Comparison of ENCODE assay signal across 22 mouse cellular contexts in genomic region chr7:136180996-136181395, GRCm38 (mm10).
DNase-seq lines count a peak whose midpoint lies in the region; ATAC-seq and TF ChIP-seq lines count a peak whose summit lies in the region.
"Had no signal": no experiment of that assay in that cellular context is flagged by ENCODE, and none has a peak within 500 bp of the region (broad histone marks: within the 10 kb centered on the region; RNA-seq: fewer than 3 reads in every experiment).

No protein-coding gene starts in this region.

- no peak for TF ChIP-seq CTCF in kidney, postnatal 0 days (IDR thresholded peaks at IDR 0.05; ENCODE audit: low read depth)
- TF ChIP-seq CTCF in heart, adult 2 months (IDR thresholded peaks at IDR 0.05): no peak

- no peak for TF ChIP-seq EP300 in heart, adult 2 months (IDR thresholded peaks at IDR 0.05; ENCODE audit: insufficient read depth, low read depth, low read length)

- ATAC-seq in kidney, postnatal 0 days (replicated peaks; ENCODE audit: low FRiP score, low read depth): no peak
- no peak for ATAC-seq in kidney, embryonic 15.5 days (replicated peaks; ENCODE audit: low FRiP score)
- ATAC-seq in embryonic facial prominence, embryonic 11.5 days (replicated peaks; ENCODE audit: insufficient number of reproducible peaks, low FRiP score, low TSS enrichment, low read depth): no peak
- no peak for ATAC-seq in hindbrain, embryonic 15.5 days (ENCODE audit: low FRiP score, low read depth)
- ATAC-seq in neural tube, embryonic 15.5 days (ENCODE audit: low FRiP score): no peak
- ATAC-seq: intestine, embryonic 15.5 days; liver, embryonic 12.5 days had no signal

- no peaks in the 10 kb centered on the region for H3K9me3 ChIP-seq in kidney, postnatal 0 days (replicated peaks; ENCODE audit: low read length)
- H3K9me3 ChIP-seq in kidney, embryonic 15.5 days (replicated peaks): peaks cover 6% of the 10 kb centered on the region; the same call in 1 of the 2 replicates
- no peaks in the 10 kb centered on the region for H3K9me3 ChIP-seq in embryonic facial prominence, embryonic 11.5 days (replicated peaks; ENCODE audit: control insufficient read depth, low read length)
- no peaks in the 10 kb centered on the region for H3K9me3 ChIP-seq in hindbrain, embryonic 15.5 days
- H3K9me3 ChIP-seq in neural tube, embryonic 15.5 days (replicated peaks): no peaks in the 10 kb centered on the region
- H3K9me3 ChIP-seq: embryonic facial prominence, embryonic 15.5 days; intestine, embryonic 15.5 days; stomach, embryonic 15.5 days had no signal

- intact Hi-C loops in heart, adult 2 months (cut with DNase I): no loop called here
- intact Hi-C loops in heart, postnatal 25 days (cut with DNase I): loop anchor here (5.0 kb wide), 1 partner anchor 46 kb away; no protein-coding TSS in a partner anchor

- H3K9ac ChIP-seq in kidney, postnatal 0 days (ENCODE audit: low read depth, low read length): no peak overlapping the region
- no peak overlapping the region for H3K9ac ChIP-seq in kidney, embryonic 15.5 days
- H3K9ac ChIP-seq in embryonic facial prominence, embryonic 11.5 days (replicated peaks; ENCODE audit: low read length): no peak overlapping the region
- no peak overlapping the region for H3K9ac ChIP-seq in hindbrain, embryonic 15.5 days
- no peak overlapping the region for H3K9ac ChIP-seq in neural tube, embryonic 15.5 days (replicated peaks)
- H3K9ac ChIP-seq in heart, adult 2 months (ENCODE audit: low read depth, low read length): no peak overlapping the region
- H3K9ac ChIP-seq: embryonic facial prominence, embryonic 15.5 days; heart, embryonic 13.5 days; intestine, embryonic 15.5 days; limb, embryonic 12.5 days; liver, embryonic 12.5 days; stomach, embryonic 15.5 days had no signal

- WGBS in kidney, postnatal 0 days: 72% methylated on average over 6 of the region's 6 CpGs
- whole genome bisulfite sequencing in kidney, embryonic 15.5 days: 62% methylated on average over 6 of the region's 6 CpGs
- WGBS in embryonic facial prominence, embryonic 11.5 days: 49% methylated on average over 6 of the region's 6 CpGs
- 35% methylated on average over 6 of the region's 6 CpGs for WGBS in hindbrain, embryonic 15.5 days
- 55% methylated on average over 6 of the region's 6 CpGs for WGBS in neural tube, embryonic 15.5 days
- 67% methylated on average over 6 of the region's 6 CpGs for WGBS in heart, adult 2 months

- H3K4me2 ChIP-seq in kidney, postnatal 0 days (ENCODE audit: low read length): peak overlapping the region; percentile 5; the same call in 1 of the 2 replicates
- H3K4me2 ChIP-seq in kidney, embryonic 15.5 days: no peak overlapping the region
- H3K4me2 ChIP-seq in embryonic facial prominence, embryonic 11.5 days (ENCODE audit: low read depth, low read length): no peak overlapping the region
- peak overlapping the region; percentile 29; the same call in 1 of the 2 replicates for H3K4me2 ChIP-seq in hindbrain, embryonic 15.5 days
- no peak overlapping the region for H3K4me2 ChIP-seq in neural tube, embryonic 15.5 days
- H3K4me2 ChIP-seq: embryonic facial prominence, embryonic 15.5 days; heart, embryonic 13.5 days; intestine, embryonic 15.5 days; limb, embryonic 12.5 days; liver, embryonic 12.5 days; stomach, embryonic 15.5 days had no signal

- H3K4me1 ChIP-seq in kidney, postnatal 0 days (replicated peaks; ENCODE audit: insufficient read depth, low read length): no peaks in the 10 kb centered on the region; the same call in 1 of the 2 replicates
- peaks cover 12% of the 10 kb centered on the region for H3K4me1 ChIP-seq in kidney, embryonic 15.5 days
- H3K4me1 ChIP-seq in embryonic facial prominence, embryonic 11.5 days (ENCODE audit: control insufficient read depth, insufficient read depth, low read length): no peaks in the 10 kb centered on the region
- H3K4me1 ChIP-seq in hindbrain, embryonic 15.5 days (replicated peaks): peaks cover 11% of the 10 kb centered on the region; the same call in 1 of the 2 replicates
- H3K4me1 ChIP-seq in neural tube, embryonic 15.5 days: peaks cover 10% of the 10 kb centered on the region; the same call in 1 of the 2 replicates
- peaks cover 5% of the 10 kb centered on the region for H3K4me1 ChIP-seq in heart, adult 2 months (ENCODE audit: control insufficient read depth, insufficient read depth, low read length)
- H3K4me1 ChIP-seq: intestine, embryonic 15.5 days; limb, embryonic 12.5 days; liver, embryonic 12.5 days; stomach, embryonic 15.5 days had no signal

- no peaks in the 10 kb centered on the region for H3K27me3 ChIP-seq in kidney, postnatal 0 days (ENCODE audit: insufficient read depth, low read length)
- H3K27me3 ChIP-seq in kidney, embryonic 15.5 days: no peaks in the 10 kb centered on the region
- no peaks in the 10 kb centered on the region for H3K27me3 ChIP-seq in embryonic facial prominence, embryonic 11.5 days (ENCODE audit: control insufficient read depth, insufficient read depth, low read length)
- H3K27me3 ChIP-seq in hindbrain, embryonic 15.5 days: no peaks in the 10 kb centered on the region
- H3K27me3 ChIP-seq in neural tube, embryonic 15.5 days (replicated peaks): no peaks in the 10 kb centered on the region
- no peaks in the 10 kb centered on the region for H3K27me3 ChIP-seq in heart, adult 2 months (ENCODE audit: control insufficient read depth, insufficient read depth, low read length)
- H3K27me3 ChIP-seq: embryonic facial prominence, embryonic 15.5 days; intestine, embryonic 15.5 days; liver, embryonic 12.5 days; stomach, embryonic 15.5 days had no signal

- H3K79me2 ChIP-seq in heart, adult 2 months (replicated peaks; ENCODE audit: control insufficient read depth, insufficient read depth, low read length): no peaks in the 10 kb centered on the region

- H3K4me3 ChIP-seq in kidney, postnatal 0 days (replicated peaks; ENCODE audit: low read depth, low read length): no peak overlapping the region
- no peak overlapping the region for H3K4me3 ChIP-seq in kidney, embryonic 15.5 days (replicated peaks)
- no peak overlapping the region for H3K4me3 ChIP-seq in embryonic facial prominence, embryonic 11.5 days (ENCODE audit: low read depth, low read length)
- no peak overlapping the region for H3K4me3 ChIP-seq in hindbrain, embryonic 15.5 days
- no peak overlapping the region for H3K4me3 ChIP-seq in neural tube, embryonic 15.5 days (replicated peaks)
- H3K4me3 ChIP-seq in heart, adult 2 months: no peak overlapping the region
- H3K4me3 ChIP-seq: embryonic facial prominence, embryonic 15.5 days; heart, embryonic 13.5 days; intestine, embryonic 15.5 days; limb, embryonic 12.5 days; liver, embryonic 12.5 days; stomach, embryonic 15.5 days had no signal

- no peaks in the 10 kb centered on the region for H3K36me3 ChIP-seq in kidney, postnatal 0 days (ENCODE audit: insufficient read depth, low read length)
- H3K36me3 ChIP-seq in kidney, embryonic 15.5 days: no peaks in the 10 kb centered on the region
- H3K36me3 ChIP-seq in embryonic facial prominence, embryonic 11.5 days (replicated peaks; ENCODE audit: control insufficient read depth, insufficient read depth, low read depth, low read length): no peaks in the 10 kb centered on the region
- no peaks in the 10 kb centered on the region for H3K36me3 ChIP-seq in hindbrain, embryonic 15.5 days
- H3K36me3 ChIP-seq in neural tube, embryonic 15.5 days: no peaks in the 10 kb centered on the region
- H3K36me3 ChIP-seq in heart, adult 2 months (ENCODE audit: control insufficient read depth, insufficient read depth, low read length): peaks cover 4% of the 10 kb centered on the region
- H3K36me3 ChIP-seq: embryonic facial prominence, embryonic 15.5 days; heart, embryonic 13.5 days; intestine, embryonic 15.5 days; limb, embryonic 12.5 days; liver, embryonic 12.5 days; stomach, embryonic 15.5 days had no signal

- no peak overlapping the region for H3K27ac ChIP-seq in kidney, postnatal 0 days
- H3K27ac ChIP-seq in kidney, embryonic 15.5 days: no peak overlapping the region
- no peak overlapping the region for H3K27ac ChIP-seq in embryonic facial prominence, embryonic 11.5 days (replicated peaks; ENCODE audit: low read depth, low read length)
- H3K27ac ChIP-seq in hindbrain, embryonic 15.5 days (replicated peaks): no peak overlapping the region
- peak overlapping the region; percentile 33; the same call in 1 of the 2 replicates for H3K27ac ChIP-seq in neural tube, embryonic 15.5 days (replicated peaks)
- no peak overlapping the region for H3K27ac ChIP-seq in heart, adult 2 months
- H3K27ac ChIP-seq: embryonic facial prominence, embryonic 15.5 days; heart, embryonic 13.5 days; intestine, embryonic 15.5 days; limb, embryonic 12.5 days; liver, embryonic 12.5 days; stomach, embryonic 15.5 days had no signal

- TF ChIP-seq POLR2A in heart, adult 2 months (IDR thresholded peaks at IDR 0.05; ENCODE audit: insufficient read depth, low read depth, low read length): no peak

- DNase-seq in kidney, postnatal 0 days (ENCODE audit: low spot score): no peak
- peak; percentile 6 for DNase-seq in embryonic facial prominence, embryonic 11.5 days (ENCODE audit: low spot score)
- no peak for DNase-seq in heart, adult 2 months
- DNase-seq in heart, postnatal 25 days (ENCODE audit: low spot score): no peak
- DNase-seq: adrenal gland, adult 8-10 months; cerebellum, adult 9-11 months; heart, postnatal 36 days; kidney, adult 9 months; kidney, postnatal 4 days; lung, adult 2 months; lung, postnatal 36 days; retina, postnatal 1 day; thymus, adult 2 months had no signal

Comparison
In these comparisons a context has a peak if more than half of its experiments do, and no peak if none do; other contexts are left out.
1. H3K4me2 ChIP-seq: peak in kidney, postnatal 0 days (single experiment) and hindbrain, embryonic 15.5 days (single experiment); none in kidney, embryonic 15.5 days (single experiment), embryonic facial prominence, embryonic 11.5 days (single experiment) and neural tube, embryonic 15.5 days (single experiment).